Mouse (Mus musculus): ENCODE data around the gene Tbk1.

The Tbk1 gene

DNA sequence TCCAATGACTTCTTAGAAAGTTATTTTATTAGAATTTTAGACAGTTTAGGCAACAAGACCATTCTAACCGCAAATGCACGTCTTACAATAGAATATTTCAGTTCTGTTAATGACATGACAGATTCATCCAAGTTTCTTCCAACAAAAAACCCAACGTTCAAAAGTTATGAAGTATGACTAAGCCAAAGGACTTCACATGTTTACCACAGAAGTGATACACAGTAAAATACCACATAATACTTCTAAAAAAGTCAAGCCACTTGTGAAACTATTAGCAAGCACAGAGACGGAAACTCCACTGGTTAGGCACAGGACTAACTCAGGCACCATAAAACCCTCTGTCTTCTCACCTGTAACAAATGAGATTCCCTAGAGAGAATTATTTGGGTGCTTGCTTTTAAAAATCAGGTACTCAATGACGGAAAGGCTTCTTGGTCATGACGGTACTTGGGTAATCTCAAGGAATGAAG lies 819 bp upstream of the Tbk1 start:
- DNase-seq, result no peak

- peak; percentile 28 for DNase-seq
These were observed 570 bp downstream of the Tbk1 start for GRCm38 (mm10) chr10:121585791-121586642.

GRCm38 (mm10) chr10:121585056-121585790 lies 1.4 kb downstream of the Tbk1 start:
- DNase-seq, result peak in 1 of 2 experiments; percentile 23

- no peak for DNase-seq
These were observed 2.6 kb downstream of the Tbk1 start for GRCm38 (mm10) chr10:121584033-121584432.

GRCm38 (mm10) chr10:121583016-121583415 lies 3.6 kb downstream of the Tbk1 start:
- no peak for DNase-seq

DNA sequence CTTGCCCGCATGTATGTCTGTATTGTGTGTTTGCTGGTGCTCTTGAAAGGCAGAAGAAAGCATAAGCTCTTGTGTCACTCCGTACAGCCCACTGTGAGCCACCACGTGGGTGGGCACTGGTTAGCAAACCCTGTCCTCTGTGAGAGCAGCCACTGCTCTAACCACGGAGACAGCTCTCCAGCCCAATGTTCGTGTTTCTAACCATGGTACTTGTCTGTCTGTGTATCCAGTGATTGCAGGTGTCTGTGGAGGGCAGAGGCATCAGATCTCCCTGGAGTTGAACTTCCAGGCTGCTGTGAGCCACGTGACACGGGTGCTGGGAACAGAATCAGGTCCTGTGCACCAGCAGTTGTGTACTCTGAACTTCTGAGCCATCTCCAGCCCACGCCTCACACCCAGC lies 4.3 kb downstream of the Tbk1 start:
- DNase-seq, result no peak

DNA sequence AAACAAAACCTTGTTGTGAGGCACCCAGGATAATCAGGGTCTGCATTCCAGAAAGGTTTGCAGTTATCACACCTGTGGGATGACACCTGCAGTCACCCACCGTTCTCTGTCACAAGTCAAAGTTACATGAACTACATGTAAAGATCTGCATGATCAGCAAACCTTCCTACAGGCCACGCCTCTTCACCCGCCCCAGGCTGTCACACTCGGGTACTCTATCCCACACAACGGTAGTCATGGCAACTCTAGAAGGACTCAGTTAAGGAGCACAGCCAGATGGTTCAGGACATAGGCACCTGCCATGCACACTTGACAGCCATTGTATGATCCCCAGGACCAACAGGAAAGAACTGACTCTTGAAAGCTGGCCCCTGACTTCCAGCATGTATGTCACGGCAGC lies 5.2 kb downstream of the Tbk1 start:
- DNase-seq, result peak in 1 of 2 experiments; percentile 13

DNA sequence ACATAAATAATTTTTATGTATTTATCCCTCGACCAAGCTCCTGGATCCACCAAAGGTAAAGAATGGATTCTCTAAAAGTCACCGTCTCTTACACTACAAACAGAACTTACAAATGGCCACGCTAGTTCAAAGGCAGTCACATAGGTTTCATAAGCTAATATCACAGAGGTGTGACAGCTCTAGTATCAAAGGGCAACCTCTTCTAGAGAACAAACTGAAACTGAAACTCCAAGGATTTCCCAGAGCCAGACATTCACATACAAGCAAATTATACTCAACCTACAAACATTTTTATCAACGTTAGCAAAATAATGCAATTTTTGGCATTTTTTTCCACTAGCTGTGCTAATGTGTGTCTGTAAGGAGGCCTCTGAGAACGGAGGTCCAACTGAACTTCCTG lies 6.2 kb downstream of the Tbk1 start:
- DNase-seq, result no peak

DNA sequence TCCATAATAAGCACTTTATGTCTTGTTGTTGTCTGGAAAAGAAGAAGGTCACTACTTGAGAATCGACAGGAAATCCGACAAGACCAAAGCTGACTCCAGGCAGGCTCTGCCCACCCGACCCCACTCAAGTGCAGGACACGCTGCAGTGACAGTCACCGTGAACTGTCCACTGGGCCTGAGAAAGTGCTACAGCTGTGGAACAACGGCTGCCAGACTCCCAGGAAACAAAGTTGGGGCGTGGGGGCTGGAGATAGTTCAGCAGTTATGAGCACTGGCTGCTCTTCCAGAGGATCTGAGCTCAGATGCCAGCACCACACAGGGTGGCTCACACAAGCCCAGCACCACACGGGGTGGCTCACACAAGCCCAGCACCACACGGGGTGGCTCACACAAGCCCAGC lies 10.2 kb downstream of the Tbk1 start:
- no peak for DNase-seq

DNA sequence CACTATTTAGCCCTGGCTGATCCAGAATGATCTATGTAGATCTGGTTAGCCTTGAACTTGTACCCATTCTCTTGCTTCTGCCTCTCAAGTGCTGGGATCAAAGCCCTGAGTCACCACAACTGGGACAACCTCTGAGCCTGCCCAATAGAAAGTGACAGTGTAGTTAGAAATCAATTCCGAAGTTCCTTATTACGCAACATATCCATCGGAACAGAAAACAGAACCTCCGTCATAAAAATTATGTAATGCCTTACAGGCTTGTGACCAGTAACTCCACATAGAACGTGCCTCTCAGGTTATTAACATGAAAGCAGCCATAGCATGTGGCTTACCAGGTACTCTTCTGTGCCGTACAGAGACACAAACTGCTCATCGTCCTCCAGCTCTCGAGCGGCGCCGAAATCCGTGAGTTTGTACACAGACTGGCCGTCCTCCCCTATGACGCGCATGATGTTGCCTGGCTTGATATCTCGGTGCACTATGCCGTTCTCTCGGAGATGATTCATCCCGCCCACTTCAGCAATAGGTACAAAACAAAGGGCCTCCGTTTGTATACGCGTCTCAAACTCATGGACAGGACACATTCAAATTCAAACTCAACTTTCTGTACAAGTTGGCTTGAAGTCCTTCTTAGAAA lies 15.0 kb downstream of the Tbk1 start:
- no peak for DNase-seq

GRCm38 (mm10) chr10:121571031-121571430 lies 15.6 kb downstream of the Tbk1 start:
- no peak for DNase-seq

DNA sequence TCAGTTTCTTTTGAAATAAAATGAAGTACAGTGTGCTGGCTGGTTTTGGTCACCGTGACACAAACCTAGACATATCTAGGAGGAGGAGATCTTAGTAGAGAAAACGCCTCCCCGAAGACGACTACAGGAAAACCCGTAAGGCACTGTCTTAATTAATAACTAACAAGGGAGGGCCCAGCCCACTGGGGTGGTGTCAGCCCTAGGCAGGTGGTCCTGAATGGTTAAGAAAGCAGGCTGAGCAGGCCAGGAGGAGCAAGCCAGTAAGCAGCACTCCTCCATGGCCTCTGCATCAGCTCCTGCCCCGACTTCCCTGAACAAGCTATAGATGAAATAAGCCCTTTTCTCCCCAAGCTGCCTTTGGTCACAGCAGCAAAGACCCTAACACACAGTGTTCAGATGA lies 16.8 kb downstream of the Tbk1 start:
- no peak for DNase-seq

GRCm38 (mm10) chr10:121569001-121569589 lies 17.5 kb downstream of the Tbk1 start:
- no peak for DNase-seq

DNA sequence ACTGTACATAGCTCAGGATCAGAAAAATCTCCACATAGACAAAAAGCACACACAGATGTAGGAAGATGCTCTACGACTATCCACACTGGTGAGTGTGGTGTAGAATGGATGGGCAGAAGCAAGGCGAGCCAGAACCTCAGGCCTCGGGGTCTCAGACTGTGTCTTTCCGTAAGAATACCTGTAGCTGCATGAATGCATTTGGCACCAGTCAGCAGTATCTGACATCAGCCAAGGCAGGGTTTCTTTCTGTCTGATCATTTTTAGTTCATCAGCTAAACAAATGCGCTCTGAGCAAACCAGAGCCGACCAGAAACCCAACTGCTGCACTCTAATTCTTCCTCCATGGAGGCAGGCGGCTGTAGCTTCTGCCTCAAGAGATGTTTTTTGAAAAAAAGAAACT lies 18.1 kb downstream of the Tbk1 start:
- DNase-seq, result no peak

- DNase-seq, result no peak
These were observed 18.6 kb downstream of the Tbk1 start for GRCm38 (mm10) chr10:121568026-121568425.

DNA sequence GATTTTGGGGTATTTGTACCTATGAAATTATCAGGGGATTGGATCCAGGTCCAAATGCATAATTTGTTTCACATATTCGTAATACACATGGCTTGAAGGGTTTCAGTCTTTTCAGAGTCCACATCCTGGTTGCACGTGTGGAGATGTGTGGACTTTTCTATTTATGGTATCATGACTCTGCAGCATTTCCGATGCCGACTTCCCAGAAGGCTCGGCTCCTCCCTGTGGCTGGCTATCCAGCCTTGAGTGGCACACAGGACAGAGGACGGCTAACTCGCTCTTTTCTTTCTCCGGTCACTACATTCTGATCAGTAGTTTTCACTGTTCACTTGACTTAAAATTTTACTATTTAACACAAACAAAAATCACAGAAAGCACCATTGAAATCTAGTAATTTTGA lies 22.1 kb downstream of the Tbk1 start:
- no peak for DNase-seq

DNA sequence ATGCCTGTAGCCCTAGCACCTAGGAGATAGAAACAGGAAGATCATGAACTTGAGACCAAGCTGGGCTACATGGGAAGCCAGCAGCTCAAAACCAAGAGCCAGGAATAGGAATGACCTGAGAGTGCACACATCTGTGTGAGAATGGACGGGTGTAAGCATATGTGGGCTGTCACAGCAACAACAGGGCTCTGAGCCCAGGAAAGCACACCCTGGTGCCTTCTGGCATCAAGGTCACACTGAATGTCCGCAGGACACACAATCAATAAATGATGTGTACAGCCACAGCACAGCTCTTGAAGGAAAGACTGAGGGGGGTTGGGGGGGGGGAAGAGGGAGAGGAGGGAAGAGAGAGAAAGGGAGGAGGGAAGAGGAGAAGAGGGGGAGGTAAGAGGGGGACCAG lies 28.4 kb downstream of the Tbk1 start:
- DNase-seq, result no peak

GRCm38 (mm10) chr10:121556263-121556662 lies 30.3 kb downstream of the Tbk1 start:
- DNase-seq, result no peak

GRCm38 (mm10) chr10:121550334-121550733 lies 36.3 kb downstream of the Tbk1 start:
- no peak for DNase-seq

GRCm38 (mm10) chr10:121549670-121550069 lies 36.9 kb downstream of the Tbk1 start:
- no peak for DNase-seq

- DNase-seq, result no peak
These were observed 39.4 kb downstream of the Tbk1 start for GRCm38 (mm10) chr10:121547162-121547561.

DNA sequence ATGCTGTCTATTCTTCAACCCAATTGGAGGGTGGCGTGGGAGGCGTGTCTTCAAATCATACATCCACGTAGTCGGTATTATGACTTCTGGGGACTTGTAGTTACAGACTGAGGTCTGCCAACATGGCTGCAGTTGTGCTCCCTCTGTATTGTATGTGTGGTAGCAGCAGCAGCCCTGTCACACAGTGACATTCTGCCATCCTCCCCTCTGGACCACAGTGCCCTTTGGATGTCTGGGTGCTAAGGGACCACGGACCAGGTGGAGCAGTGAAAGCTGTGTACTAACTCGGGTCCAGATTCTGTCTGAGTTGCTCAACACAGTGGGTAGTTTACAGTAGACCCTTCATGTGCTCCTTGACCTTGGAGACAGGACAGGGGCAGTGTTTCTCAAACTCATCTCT lies 43.0 kb downstream of the Tbk1 start:
- no peak for DNase-seq

DNA sequence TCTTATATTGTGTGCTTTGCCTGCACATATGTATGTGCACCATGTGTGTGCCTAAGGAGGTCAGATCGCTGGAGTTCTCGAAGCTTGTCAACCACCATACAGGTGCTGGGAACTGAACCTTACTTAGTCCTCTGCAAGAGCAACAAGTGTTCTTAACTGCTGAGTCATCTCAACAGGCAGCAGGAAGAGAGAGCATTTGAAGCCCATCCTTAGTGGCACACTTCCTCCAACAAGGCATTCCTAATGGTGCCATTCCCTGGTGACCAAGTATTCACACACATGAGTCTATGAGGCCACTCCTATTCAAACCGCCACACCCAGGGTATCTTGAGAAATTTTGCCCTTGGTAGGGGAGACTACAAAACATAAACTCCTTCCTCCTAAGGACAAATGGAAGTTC lies 44.4 kb downstream of the Tbk1 start:
- no peak for DNase-seq
